Mouse (Mus musculus) intestine, embryonic 15.5 days (tissue): ENCODE measurements around the gene Pfn3. TPM values are rescaled to one million over a fixed set of nuclear protein-coding genes. Genes with fewer than 3 reads are reported as not detected.

Experiments
- ATAC-seq: fragments of 200-750 bp; cut with Nextera tagmentation; 2 replicates; pipeline ENCODE4 v1.8.0; 2017; ENCODE audit warnings: moderate TSS enrichment, moderate library complexity
- H3K27ac ChIP-seq: fragments of 300-500 bp; sonication (generic); 2 replicates; pipeline ENCODE4 v1.5.1; 2015; ENCODE audit warnings: mild to moderate bottlenecking, inconsistent platforms
- H3K27me3 ChIP-seq: fragments of 300-500 bp; sonication (generic); replicated peaks from 2 replicates; pipeline ENCODE4 v1.6.1; 2015; ENCODE audit warnings: inconsistent platforms
- H3K36me3 ChIP-seq: fragments of 300-500 bp; sonication (generic); 2 replicates; pipeline ENCODE4 v1.6.1; 2015; ENCODE audit warnings: inconsistent platforms
- H3K4me1 ChIP-seq: fragments of 300-500 bp; sonication (generic); replicated peaks from 2 replicates; pipeline ENCODE4 v1.6.1; 2015; ENCODE audit warnings: inconsistent platforms
- H3K4me2 ChIP-seq: fragments of 300-500 bp; sonication (generic); replicated peaks from 2 replicates; pipeline ENCODE4 v1.6.1; 2015; ENCODE audit warnings: mild to moderate bottlenecking, inconsistent platforms
- H3K4me3 ChIP-seq: fragments of 300-500 bp; sonication (generic); replicated peaks from 2 replicates; pipeline ENCODE4 v1.5.1; 2015; ENCODE audit warnings: inconsistent platforms
- H3K9ac ChIP-seq: fragments of 300-500 bp; sonication (generic); 2 replicates; pipeline ENCODE4 v1.6.1; 2015; ENCODE audit warnings: inconsistent platforms
- H3K9me3 ChIP-seq: fragments of 300-500 bp; sonication (generic); 2 replicates; pipeline ENCODE4 v1.6.1; 2016; ENCODE audit warnings: inconsistent platforms
- WGBS: fragments of 180-500 bp; shearing (Covaris S2); methylation state at CpG from one replicate; pipeline ENCODE4 v1.1.7; 2015; 5-methylcytosine and 5-hydroxymethylcytosine counted together
- polyA plus RNA-seq: library from polyadenylated mRNA; unstranded; fragments of >200 nt; fragmentation: Nextera tagmentation; extraction: Ambion mirVana; gene quantifications from 2 replicates; pipeline ENCODE4 v1.2.1, GENCODE M21; 2015

The Pfn3 gene
- polyA plus RNA-seq, 1 experiment from 2014 or later: not detected

DNA sequence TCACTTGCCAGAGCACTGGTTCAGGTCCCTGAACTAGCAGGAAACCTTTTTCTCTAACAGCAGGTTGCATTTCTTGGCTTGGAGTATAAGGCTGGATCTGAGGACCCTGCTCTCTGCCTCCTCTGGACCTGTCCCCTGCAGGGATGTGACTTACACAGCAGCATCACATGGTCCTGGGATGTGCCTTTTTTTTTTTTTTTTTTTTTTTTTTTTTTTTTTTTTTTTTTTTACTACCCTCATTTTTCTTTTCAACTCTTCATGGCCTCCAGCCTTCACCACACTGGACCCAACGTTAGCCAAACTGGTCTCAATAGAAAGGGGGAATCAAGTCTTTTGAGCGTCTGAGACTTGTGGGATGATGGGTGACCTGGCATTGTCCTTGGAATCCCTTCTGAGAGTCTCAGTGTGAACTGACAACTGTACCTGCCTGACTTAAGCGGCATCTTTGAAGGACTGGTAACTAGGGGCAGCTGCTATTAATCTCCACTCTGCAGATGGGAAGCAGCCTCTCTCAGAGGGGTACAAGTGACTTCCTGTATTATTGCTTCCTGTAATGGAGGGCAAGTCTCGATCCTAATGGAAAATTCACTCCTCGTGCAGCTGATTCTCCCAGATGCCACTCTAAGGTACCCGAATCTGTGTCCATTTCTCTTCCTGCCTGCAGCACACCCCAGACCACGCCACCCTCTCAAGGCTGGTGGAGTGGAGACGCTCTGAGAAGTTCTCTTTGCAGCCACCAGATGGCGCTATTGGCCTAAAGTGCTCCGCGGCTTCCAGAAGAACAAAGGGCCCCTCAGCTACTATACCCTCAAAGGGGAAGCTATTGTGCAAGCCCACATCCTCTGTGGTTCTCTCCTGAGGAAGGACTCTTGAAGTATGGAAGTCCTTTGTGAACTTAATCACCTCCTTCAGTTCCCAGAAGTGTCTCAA is 9.9 kb downstream of the Pfn3 start:
- Histone ChIP-seq H3K9me3 (no peaks in the 10 kb centered on the region), H3K36me3 (no peaks in the 10 kb centered on the region), H3K4me3 (no peak overlapping the region), H3K9ac (peak overlapping the region; percentile 28; the same call in 1 of the 2 replicates), H3K27ac (no peak overlapping the region), H3K4me1 (no peaks in the 10 kb centered on the region; the same call in 1 of the 2 replicates), H3K27me3 (peaks cover 14% of the 10 kb centered on the region), H3K4me2 (peak overlapping the region; percentile 34; the same call in 1 of the 2 replicates)
- WGBS: 12% methylated on average over 11 of the region's 11 CpGs
- peak; percentile 87 for ATAC-seq

DNA sequence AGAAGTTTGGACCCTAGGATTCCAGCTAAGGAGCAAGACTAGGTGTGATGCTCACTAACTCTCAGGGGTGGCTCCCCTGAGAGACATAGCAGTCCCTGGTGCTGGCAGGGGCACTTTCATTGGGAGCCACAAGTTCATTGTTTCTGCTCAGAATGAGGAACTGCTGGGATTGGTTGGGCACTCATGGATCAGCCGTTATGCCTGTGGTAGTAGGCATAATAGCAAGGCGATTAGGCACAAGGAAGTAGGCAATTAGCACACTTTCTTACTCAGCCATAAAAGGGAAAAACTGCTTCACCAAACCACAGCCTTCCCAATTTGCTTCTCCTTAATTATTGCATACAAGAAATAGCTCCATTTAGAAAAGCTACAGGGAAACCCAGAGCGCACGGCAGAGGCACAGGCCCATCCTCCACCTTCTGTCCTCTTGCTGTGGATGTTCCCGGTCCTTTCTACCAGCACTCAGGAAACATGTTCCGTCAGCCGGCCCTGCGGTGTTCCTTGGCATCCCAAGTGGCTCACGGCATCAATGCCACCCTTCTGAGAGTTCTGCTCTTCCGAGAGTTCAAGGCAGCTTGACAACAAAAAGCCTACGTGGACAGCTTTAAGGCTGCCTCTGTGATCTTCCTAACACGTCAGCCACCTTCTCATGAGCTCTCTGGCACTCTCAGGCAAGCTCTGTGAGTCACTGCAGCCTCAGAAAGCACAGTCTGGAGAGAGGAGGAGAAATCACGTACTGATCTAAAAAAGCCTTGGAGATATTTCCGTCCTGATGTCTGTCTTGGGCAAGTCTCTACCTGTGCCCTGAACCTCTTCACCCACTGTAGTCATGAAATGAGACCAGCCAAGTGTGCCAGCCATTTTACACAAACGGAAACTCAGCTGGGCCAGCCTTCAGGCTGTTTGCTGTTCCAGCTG is 10.8 kb downstream of the Pfn3 start:
- peaks cover 14% of the 10 kb centered on the region for H3K27me3 ChIP-seq
- WGBS: 76% methylated on average over 15 of the region's 15 CpGs
- H3K9ac ChIP-seq: no peak overlapping the region
- H3K27ac ChIP-seq: no peak overlapping the region
- no peaks in the 10 kb centered on the region; the same call in 1 of the 2 replicates for H3K4me1 ChIP-seq
- H3K9me3 ChIP-seq: no peaks in the 10 kb centered on the region
- ATAC-seq: no peak
- no peak overlapping the region for H3K4me3 ChIP-seq
- no peak overlapping the region for H3K4me2 ChIP-seq
- H3K36me3 ChIP-seq: no peaks in the 10 kb centered on the region

DNA sequence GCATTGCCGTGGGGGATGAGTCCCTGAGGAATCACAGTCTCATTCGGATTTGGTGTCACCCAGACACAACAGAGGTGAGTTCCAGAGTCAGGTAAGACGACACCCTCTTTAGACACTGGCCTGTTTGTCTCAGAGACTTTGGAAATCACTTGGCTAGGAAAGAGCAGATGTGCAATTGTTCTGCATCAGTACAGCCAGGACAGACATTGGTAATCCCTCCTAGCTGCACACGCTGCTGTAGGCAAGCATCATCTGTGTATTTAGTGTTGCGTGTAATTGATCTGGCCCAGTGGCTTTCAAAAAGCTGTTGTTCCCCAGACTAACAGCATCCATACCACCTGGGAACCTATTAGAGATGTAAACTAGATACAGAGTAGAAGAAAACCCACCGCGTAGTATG is 11.8 kb downstream of the Pfn3 start:
- no peak for ATAC-seq
- Histone ChIP-seq H3K9ac (no peak overlapping the region), H3K9me3 (no peaks in the 10 kb centered on the region), H3K27me3 (peaks cover 14% of the 10 kb centered on the region), H3K4me1 (no peaks in the 10 kb centered on the region; the same call in 1 of the 2 replicates), H3K4me3 (no peak overlapping the region), H3K36me3 (no peaks in the 10 kb centered on the region), H3K27ac (no peak overlapping the region), H3K4me2 (no peak overlapping the region)
- 74% methylated on average over 7 of the region's 7 CpGs for WGBS

DNA sequence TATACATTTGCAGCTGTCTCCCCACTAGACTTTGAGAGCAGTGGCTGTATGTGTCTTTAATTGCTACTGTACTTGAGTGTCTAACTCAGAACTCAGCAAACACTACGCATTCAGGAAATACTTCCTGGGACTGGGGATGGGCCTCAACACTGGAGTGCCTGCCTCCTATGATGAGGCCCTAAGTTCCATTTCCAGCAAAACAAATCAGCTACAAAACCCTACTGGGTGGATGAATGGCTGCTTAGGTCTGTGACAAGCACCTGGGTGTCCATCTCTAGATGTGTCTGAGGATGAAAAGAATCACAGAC is 15.0 kb downstream of the Pfn3 start:
- Histone ChIP-seq H3K36me3 (no peaks in the 10 kb centered on the region), H3K27ac (no peak overlapping the region), H3K4me1 (no peaks in the 10 kb centered on the region), H3K4me2 (no peak overlapping the region), H3K27me3 (peaks cover 14% of the 10 kb centered on the region), H3K9me3 (no peaks in the 10 kb centered on the region), H3K4me3 (no peak overlapping the region), H3K9ac (no peak overlapping the region)
- WGBS: 59% methylated on average over 1 of the region's 1 CpGs
- ATAC-seq: no peak

DNA sequence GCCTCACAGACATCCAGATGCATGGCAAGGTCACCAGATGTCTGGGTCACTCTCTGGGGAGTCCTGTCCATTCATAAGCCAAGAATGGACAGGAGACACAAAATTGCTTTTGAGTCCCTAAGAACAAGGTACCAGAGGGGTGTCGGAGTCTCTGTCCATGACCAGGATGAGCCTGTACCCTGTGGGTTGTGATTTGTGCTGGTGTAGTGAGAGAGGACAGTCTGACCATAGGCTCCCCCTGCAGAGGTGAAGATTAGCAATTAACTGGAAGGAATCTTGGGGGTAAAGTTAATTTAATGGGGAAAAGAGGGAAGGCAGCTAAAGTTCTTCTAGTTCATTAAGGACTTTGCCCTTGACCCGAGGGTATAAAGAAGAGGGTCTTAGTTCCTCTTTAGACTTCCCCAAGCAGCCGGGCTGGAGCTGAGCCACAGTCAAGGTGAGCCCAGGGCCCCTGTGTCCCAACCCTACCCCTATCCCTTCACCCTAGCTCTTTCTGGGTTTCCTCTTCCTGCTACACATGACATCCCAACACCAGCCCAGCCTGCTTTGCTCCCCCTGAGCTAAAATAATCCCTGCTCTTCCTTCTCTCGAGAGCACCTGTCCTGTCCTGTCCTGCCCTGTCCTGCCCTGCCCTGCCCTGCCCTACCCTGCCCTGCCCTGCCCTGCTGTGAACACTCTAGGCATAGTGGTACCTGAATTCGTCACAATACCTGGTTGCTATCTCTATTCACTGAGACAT is 15.6 kb downstream of the Pfn3 start:
- H3K27ac ChIP-seq: no peak overlapping the region
- 54% methylated on average over 5 of the region's 5 CpGs for WGBS
- peak; percentile 80 for ATAC-seq
- H3K4me2 ChIP-seq: no peak overlapping the region
- no peak overlapping the region for H3K4me3 ChIP-seq
- H3K9me3 ChIP-seq: no peaks in the 10 kb centered on the region
- no peaks in the 10 kb centered on the region for H3K36me3 ChIP-seq
- H3K9ac ChIP-seq: no peak overlapping the region
- H3K4me1 ChIP-seq: no peaks in the 10 kb centered on the region
- H3K27me3 ChIP-seq: peaks cover 11% of the 10 kb centered on the region

DNA sequence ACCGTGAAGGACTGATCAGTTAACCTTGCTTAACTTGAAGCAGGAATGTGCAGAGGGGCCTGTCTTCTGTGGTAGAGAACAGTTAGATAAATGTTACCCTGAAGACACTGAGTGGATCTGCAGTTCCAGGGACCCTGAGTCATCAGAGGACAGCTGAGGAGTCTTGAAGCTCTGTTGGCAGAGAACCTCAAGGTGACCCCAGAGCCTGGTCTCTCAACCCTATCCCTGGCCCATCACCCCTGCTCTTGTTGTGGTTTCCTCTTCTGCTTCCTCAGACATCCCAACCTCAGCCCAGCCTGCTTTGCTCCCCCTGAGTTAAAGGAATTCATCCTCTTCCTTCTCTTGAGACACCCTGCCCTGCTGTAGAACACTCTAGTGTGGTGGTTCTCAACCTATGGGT is 16.9 kb downstream of the Pfn3 start, which contains the start of gene Slc34a1:
TSS of gene Slc34a1 (plus strand) at position 100 of the 400 bp plus-strand sequence.
- H3K4me3 ChIP-seq: no peak within 1 kb of the TSS
- no peaks in the 10 kb centered on the region for H3K9me3 ChIP-seq
- ATAC-seq: no peak
- no peaks in the 10 kb centered on the region for H3K36me3 ChIP-seq
- H3K9ac ChIP-seq: no peak within 1 kb of the TSS
- no peak within 1 kb of the TSS for H3K27ac ChIP-seq
- no peak within 1 kb of the TSS for H3K4me2 ChIP-seq
- H3K27me3 ChIP-seq: 0 out of 2 replicates have a peak, but pooled peaks cover 7% of the 10 kb centered on the region
- H3K4me1 ChIP-seq: no peaks in the 10 kb centered on the region
- WGBS: 72% methylated on average over 1 of the region's 1 CpGs

DNA sequence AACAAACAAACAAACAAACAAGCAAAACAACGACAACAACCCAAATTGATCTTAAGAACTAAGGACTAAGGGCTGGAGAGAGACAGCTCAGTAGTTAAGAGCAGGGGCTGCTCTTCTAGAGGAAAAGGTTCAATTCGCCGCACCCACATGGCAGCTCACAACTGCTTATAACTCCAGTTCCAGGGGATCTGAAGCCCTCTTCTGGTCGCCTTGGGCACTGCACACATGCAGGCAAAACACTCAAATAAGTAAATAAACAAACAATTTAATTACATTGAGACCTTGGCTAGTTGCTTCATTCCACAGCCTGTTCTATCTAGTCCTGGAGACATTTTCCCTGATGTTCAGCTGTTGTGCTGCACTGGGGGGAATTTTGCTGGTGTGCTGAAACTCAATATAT is 22.1 kb downstream of the Pfn3 start:
- WGBS: 73% methylated on average over 4 of the region's 4 CpGs
- no peak for ATAC-seq
- H3K27ac ChIP-seq: no peak overlapping the region

DNA sequence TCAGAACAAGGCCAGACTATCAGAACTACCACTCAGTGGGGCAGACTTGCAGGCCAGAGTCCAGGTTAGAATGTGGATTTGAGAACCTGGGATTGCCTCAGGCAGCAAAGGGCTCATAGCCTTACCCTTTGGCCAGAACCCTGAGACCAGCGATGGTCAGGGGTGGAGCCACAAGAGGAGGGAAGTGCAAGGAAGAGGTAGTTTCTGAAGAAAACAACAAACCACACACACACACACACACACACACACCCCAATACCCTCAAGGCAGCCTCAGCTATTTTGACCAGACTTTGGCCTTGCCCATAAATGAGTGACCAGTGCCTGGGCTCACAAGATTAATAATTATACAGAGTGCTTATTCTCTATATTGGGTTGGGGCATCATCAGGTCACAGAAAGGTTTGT is 23.4 kb downstream of the Pfn3 start:
- Histone ChIP-seq H3K4me3 (no peak overlapping the region), H3K4me2 (no peak overlapping the region), H3K27me3 (no peaks in the 10 kb centered on the region), H3K36me3 (no peaks in the 10 kb centered on the region), H3K9me3 (no peaks in the 10 kb centered on the region), H3K4me1 (no peaks in the 10 kb centered on the region), H3K9ac (no peak overlapping the region), H3K27ac (no peak overlapping the region)
- 89% methylated on average over 1 of the region's 1 CpGs for WGBS
- peak; percentile 75 for ATAC-seq

More for the DNA sequence above, 22.1 kb downstream of the Pfn3 start:
- H3K9me3 ChIP-seq: no peaks in the 10 kb centered on the region
- no peaks in the 10 kb centered on the region for H3K4me1 ChIP-seq
- H3K9ac ChIP-seq: no peak overlapping the region
- no peaks in the 10 kb centered on the region for H3K27me3 ChIP-seq
- H3K36me3 ChIP-seq: no peaks in the 10 kb centered on the region
- no peak overlapping the region for H3K4me3 ChIP-seq
- no peak overlapping the region for H3K4me2 ChIP-seq

DNA sequence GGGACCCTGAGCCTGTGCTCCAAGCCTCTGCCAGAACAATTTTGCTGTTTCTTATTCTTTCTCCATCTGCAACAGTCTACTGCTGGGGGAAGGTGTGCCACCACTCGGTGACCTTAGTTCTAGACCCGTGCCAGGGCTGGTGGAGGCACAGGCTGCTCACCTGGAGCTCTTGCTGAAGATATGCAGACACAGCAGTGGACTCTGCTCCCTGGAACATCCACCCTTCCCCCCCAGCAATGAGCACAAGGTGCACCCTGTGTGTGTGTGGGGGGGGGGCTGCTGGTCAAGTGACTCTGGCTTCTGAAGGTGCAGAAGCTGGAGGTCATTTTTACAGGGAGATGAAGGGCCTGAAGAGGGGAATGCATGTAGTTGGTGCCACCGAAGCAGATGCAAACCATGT is 24.4 kb downstream of the Pfn3 start:
- no peaks in the 10 kb centered on the region for H3K9me3 ChIP-seq
- H3K36me3 ChIP-seq: no peaks in the 10 kb centered on the region
- H3K27me3 ChIP-seq: no peaks in the 10 kb centered on the region
- H3K4me2 ChIP-seq: no peak overlapping the region
- H3K9ac ChIP-seq: no peak overlapping the region
- H3K4me1 ChIP-seq: no peaks in the 10 kb centered on the region
- H3K27ac ChIP-seq: peak overlapping the region; percentile 54; the same call in 1 of the 2 replicates
- 64% methylated on average over 3 of the region's 3 CpGs for WGBS
- H3K4me3 ChIP-seq: no peak overlapping the region
- ATAC-seq: peak; percentile 71

DNA sequence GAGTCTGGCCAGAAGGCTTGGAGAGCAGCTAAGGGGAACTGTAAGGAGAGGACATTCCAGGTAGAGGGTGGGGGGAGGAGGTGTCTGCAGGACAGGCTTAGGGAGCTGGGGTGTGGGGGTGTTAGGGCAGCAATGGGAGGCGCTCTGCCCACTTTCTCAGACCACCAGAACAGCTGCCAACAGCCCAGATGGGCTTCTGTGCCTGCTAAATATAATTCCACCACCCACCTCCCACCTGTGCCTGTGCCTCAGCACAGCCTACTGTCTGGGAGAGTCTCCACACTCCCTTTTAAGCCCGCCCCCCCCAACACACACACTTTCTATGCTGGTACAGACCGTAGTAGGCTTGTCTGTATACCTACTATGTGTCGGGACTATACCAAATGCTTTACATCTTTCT is 33.2 kb downstream of the Pfn3 start:
- H3K4me3 ChIP-seq: no peak overlapping the region

DNA sequence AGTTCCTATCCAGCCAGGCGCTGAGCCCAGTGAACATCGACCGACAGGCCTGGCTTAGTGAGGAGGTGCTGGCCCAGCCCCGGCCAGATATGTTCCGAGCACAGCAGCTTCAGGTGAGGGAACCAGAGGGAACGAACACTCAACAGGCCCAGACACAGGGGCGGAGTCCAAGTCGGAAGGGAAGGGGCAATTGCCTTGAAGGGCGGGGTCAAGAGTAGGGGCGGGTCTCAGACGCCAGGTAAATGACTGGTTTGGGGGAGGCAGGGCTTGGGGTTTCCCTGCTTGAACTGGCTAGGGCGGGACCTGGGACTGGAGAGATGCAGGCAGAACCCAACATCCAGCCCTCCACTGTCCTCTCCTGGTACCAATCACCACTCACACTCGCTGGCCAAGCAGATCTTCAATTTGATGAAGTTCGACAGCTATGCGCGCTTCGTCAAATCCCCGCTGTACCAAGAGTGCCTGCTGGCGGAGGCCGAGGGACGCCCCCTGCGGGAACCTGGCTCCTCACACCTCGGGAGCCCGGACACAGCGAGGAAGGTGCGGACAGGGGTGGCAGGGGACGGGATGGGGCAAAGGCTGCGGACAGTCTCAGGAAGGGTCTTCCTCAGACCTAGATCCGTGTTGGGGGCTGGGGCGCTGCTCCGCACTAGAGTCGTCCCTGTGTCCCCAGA is 36.0 kb downstream of the Pfn3 start:
- Histone ChIP-seq H3K9ac (no peak overlapping the region), H3K4me2 (peak overlapping the region; percentile 48), H3K9me3 (no peaks in the 10 kb centered on the region), H3K27ac (no peak overlapping the region), H3K4me3 (peak overlapping the region; percentile 3; the same call in 1 of the 2 replicates), H3K36me3 (no peaks in the 10 kb centered on the region), H3K27me3 (peaks cover 39% of the 10 kb centered on the region), H3K4me1 (peaks cover 16% of the 10 kb centered on the region)
- 10% methylated on average over 32 of the region's 32 CpGs for WGBS
- ATAC-seq: peak; percentile 50

More for the DNA sequence above, 33.2 kb downstream of the Pfn3 start:
- Histone ChIP-seq H3K27ac (no peak overlapping the region), H3K27me3 (peaks cover 39% of the 10 kb centered on the region), H3K4me2 (no peak overlapping the region), H3K9ac (no peak overlapping the region), H3K4me1 (peaks cover 8% of the 10 kb centered on the region), H3K9me3 (no peaks in the 10 kb centered on the region), H3K36me3 (no peaks in the 10 kb centered on the region)
- ATAC-seq: no peak
- 91% methylated on average over 4 of the region's 4 CpGs for whole genome bisulfite sequencing
